Mouse (Mus musculus): ENCODE measurements around the gene 1700025C18Rik. TPM values are rescaled to one million over a fixed set of nuclear protein-coding genes. Genes with fewer than 3 reads are reported as not detected.

1700025C18Rik gene
- polyA plus RNA-seq (2014; fragmentation: Nextera tagmentation; extraction: Ambion mirVana) = not detected in 2 replicates

GRCm38 (mm10) chr2:165090650-165091049 is at the start of gene 1700025C18Rik:
Gene 1700025C18Rik (minus strand): TSS chr2:165090750.
- peaks cover 37% of the 10 kb centered on the region for H3K27me3 ChIP-seq (ENCODE audit: control insufficient read depth, insufficient read depth, low read length)
- no peaks in the 10 kb centered on the region for H3K36me3 ChIP-seq (ENCODE audit: control insufficient read depth, insufficient read depth, low read length)
- WGBS = 63% methylated on average over 2 of the region's 2 CpGs
- H3K4me1 ChIP-seq (ENCODE audit: control insufficient read depth in 2 of 2, insufficient read depth in 2 of 2, low read length in 2 of 2) = no peaks in the 10 kb centered on the region
- no peak within 1 kb of the TSS for H3K27ac ChIP-seq (replicated peaks in 1 of 2; ENCODE audit: control insufficient read depth in 1 of 2, insufficient read depth in 1 of 2, low read depth in 2 of 2, low read length in 2 of 2)
- H3K9me3 ChIP-seq (ENCODE audit: control insufficient read depth, low read length) = no peaks in the 10 kb centered on the region
- no peak within 1 kb of the TSS for H3K9ac ChIP-seq (ENCODE audit: low read length)
- H3K4me2 ChIP-seq (ENCODE audit: low read length) = no peak within 1 kb of the TSS
- ATAC-seq (ENCODE audit: insufficient number of reproducible peaks, insufficient read depth, low FRiP score, low read depth) = no peak
- no peak within 1 kb of the TSS for H3K4me3 ChIP-seq (ENCODE audit: control insufficient read depth in 1 of 2, insufficient read depth in 1 of 2, low read depth in 1 of 2, low read length in 2 of 2)

DNA sequence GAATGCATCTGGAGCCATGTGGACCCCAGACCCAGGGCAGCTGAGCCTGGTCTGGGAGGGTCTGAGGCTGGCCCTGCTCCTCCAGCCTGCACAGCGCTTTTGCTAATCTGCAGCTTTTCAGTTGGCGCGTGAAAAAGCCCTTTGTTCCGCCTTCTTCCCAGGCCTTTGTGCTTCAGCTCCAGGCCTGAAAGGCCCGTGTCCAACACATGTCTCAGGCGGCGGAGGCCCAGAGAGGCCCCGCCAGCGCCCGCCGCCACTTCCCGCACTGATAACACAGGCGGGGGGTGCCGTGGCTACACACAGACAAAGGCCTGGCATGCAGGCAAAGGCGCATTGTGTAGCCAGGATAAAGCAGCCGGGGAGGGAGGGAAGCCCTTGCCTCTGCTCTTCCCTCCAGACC is 45.5 kb upstream of the 1700025C18Rik start:
- Histone ChIP-seq H3K36me3 (ENCODE audit: control insufficient read depth, insufficient read depth, low read length) (no peaks in the 10 kb centered on the region), H3K4me3 (ENCODE audit: control insufficient read depth in 1 of 2, insufficient read depth in 1 of 2, low read depth in 1 of 2, low read length in 2 of 2) (no peak overlapping the region), H3K4me2 (ENCODE audit: low read length) (no peak overlapping the region), H3K9me3 (ENCODE audit: control insufficient read depth, low read length) (no peaks in the 10 kb centered on the region), H3K4me1 (ENCODE audit: control insufficient read depth in 2 of 2, insufficient read depth in 2 of 2, low read length in 2 of 2) (peaks cover 20 to 24% of the 10 kb centered on the region in 2 experiments), H3K9ac (ENCODE audit: low read length) (no peak overlapping the region), H3K27me3 (ENCODE audit: control insufficient read depth, insufficient read depth, low read length) (peaks cover 49% of the 10 kb centered on the region), H3K27ac (replicated peaks in 1 of 2; ENCODE audit: control insufficient read depth in 1 of 2, insufficient read depth in 1 of 2, low read depth in 2 of 2, low read length in 2 of 2) (no peak overlapping the region)
- ATAC-seq (ENCODE audit: insufficient number of reproducible peaks, insufficient read depth, low FRiP score, low read depth) = no peak
- WGBS = 10% methylated on average over 16 of the region's 16 CpGs

GRCm38 (mm10) chr2:165133566-165133965 is 43.0 kb upstream of the 1700025C18Rik start:
- Histone ChIP-seq H3K4me1 (ENCODE audit: control insufficient read depth in 2 of 2, insufficient read depth in 2 of 2, low read length in 2 of 2) (peaks cover 4 to 14% of the 10 kb centered on the region in 2 experiments; a peak in 3 of 4 replicates), H3K9me3 (ENCODE audit: control insufficient read depth, low read length) (no peaks in the 10 kb centered on the region), H3K27ac (replicated peaks in 1 of 2; ENCODE audit: control insufficient read depth in 1 of 2, insufficient read depth in 1 of 2, low read depth in 2 of 2, low read length in 2 of 2) (no peak overlapping the region), H3K27me3 (ENCODE audit: control insufficient read depth, insufficient read depth, low read length) (peaks cover 57% of the 10 kb centered on the region), H3K36me3 (ENCODE audit: control insufficient read depth, insufficient read depth, low read length) (no peaks in the 10 kb centered on the region), H3K4me2 (ENCODE audit: low read length) (peak overlapping the region; percentile 47), H3K4me3 (ENCODE audit: control insufficient read depth in 1 of 2, insufficient read depth in 1 of 2, low read depth in 1 of 2, low read length in 2 of 2) (0 out of 4 replicates have a peak overlapping the region, but pooled peaks of 1 of the 2 experiments have one; percentile 5), H3K9ac (ENCODE audit: low read length) (no peak overlapping the region)
- no peak for ATAC-seq (ENCODE audit: insufficient number of reproducible peaks, insufficient read depth, low FRiP score, low read depth)
- 2% methylated on average over 15 of the region's 15 CpGs for WGBS

DNA sequence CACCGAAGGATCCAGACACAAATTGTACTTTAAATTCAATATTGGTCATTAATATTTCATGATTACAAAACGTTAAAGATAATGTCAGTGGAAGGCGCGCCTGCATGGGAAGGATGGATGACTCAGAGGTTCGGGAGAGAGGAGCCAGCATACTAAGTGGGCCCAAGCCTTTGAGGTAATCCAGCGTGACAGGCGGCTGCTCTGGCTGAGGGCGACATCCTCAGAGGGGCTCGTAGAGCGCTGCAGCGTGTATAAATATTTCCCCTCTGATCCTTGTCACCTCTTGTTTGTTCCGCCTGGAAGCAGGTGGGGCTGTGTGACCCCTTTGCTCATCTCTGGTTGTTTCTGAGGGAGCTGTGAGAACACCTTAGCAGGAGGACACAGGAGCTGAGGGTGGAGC is 40.9 kb upstream of the 1700025C18Rik start:
- H3K4me3 ChIP-seq (ENCODE audit: control insufficient read depth in 1 of 2, insufficient read depth in 1 of 2, low read depth in 1 of 2, low read length in 2 of 2) = no peak overlapping the region
- H3K27ac ChIP-seq (replicated peaks in 1 of 2; ENCODE audit: control insufficient read depth in 1 of 2, insufficient read depth in 1 of 2, low read depth in 2 of 2, low read length in 2 of 2) = no peak overlapping the region
- WGBS = 42% methylated on average over 12 of the region's 12 CpGs
- no peaks in the 10 kb centered on the region for H3K36me3 ChIP-seq (ENCODE audit: control insufficient read depth, insufficient read depth, low read length)
- peaks cover under 1 to 11% of the 10 kb centered on the region in 2 experiments; a peak in 2 of 4 replicates for H3K4me1 ChIP-seq (ENCODE audit: control insufficient read depth in 2 of 2, insufficient read depth in 2 of 2, low read length in 2 of 2)
- no peaks in the 10 kb centered on the region for H3K9me3 ChIP-seq (ENCODE audit: control insufficient read depth, low read length)
- H3K9ac ChIP-seq (ENCODE audit: low read length) = no peak overlapping the region
- ATAC-seq (ENCODE audit: insufficient number of reproducible peaks, insufficient read depth, low FRiP score, low read depth) = no peak
- no peak overlapping the region for H3K4me2 ChIP-seq (ENCODE audit: low read length)
- H3K27me3 ChIP-seq (ENCODE audit: control insufficient read depth, insufficient read depth, low read length) = peaks cover 59% of the 10 kb centered on the region

- no peaks in the 10 kb centered on the region for H3K36me3 ChIP-seq (ENCODE audit: control insufficient read depth, insufficient read depth, low read length)
- H3K27me3 ChIP-seq (ENCODE audit: control insufficient read depth, insufficient read depth, low read length) = peaks cover 59% of the 10 kb centered on the region
- peaks cover 0 to 6% of the 10 kb centered on the region in 2 experiments; a peak in 1 of 4 replicates for H3K4me1 ChIP-seq (ENCODE audit: control insufficient read depth in 2 of 2, insufficient read depth in 2 of 2, low read length in 2 of 2)
- H3K9me3 ChIP-seq (ENCODE audit: control insufficient read depth, low read length) = no peaks in the 10 kb centered on the region
- ATAC-seq (ENCODE audit: insufficient number of reproducible peaks, insufficient read depth, low FRiP score, low read depth) = no peak
- H3K9ac ChIP-seq (ENCODE audit: low read length) = no peak overlapping the region
- H3K4me3 ChIP-seq (ENCODE audit: control insufficient read depth in 1 of 2, insufficient read depth in 1 of 2, low read depth in 1 of 2, low read length in 2 of 2) = no peak overlapping the region
- no peak overlapping the region for H3K4me2 ChIP-seq (ENCODE audit: low read length)
- 49% methylated on average over 4 of the region's 4 CpGs for WGBS
- H3K27ac ChIP-seq (replicated peaks in 1 of 2; ENCODE audit: control insufficient read depth in 1 of 2, insufficient read depth in 1 of 2, low read depth in 2 of 2, low read length in 2 of 2) = no peak overlapping the region
Observed at GRCm38 (mm10) chr2:165129189-165129588, 38.6 kb upstream of the 1700025C18Rik start.

DNA sequence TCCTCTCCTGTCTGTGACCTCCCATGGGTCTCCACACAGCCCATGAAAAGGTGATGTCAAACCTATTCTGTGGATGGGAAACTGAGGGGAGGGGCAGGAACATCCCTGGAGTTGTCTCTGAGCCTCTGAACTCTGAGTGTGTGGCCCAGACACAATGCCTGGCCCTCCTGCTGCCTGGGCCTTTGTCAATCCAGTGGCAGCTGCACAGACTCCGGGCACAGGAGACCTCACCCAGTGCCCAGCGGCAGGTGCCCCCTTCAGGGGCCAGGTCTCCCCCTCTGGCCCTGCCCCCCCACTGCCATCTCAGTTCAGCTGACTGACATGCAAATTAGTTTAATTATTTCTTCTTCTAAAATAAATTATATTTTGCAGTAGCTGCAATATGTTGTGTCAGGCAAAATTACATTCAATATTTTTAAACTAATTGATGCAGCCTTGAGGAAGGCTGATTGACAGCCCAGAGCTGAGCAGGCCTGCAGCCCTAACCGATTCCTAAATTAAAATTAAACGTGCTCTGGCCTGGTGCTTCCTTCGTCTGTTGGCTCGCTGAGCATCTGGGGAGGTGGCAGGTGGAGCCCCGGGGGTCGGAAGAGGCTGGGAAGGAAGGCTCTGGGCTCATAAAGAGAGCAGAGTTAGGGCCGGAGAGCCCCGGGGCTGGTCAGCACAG is 36.5 kb upstream of the 1700025C18Rik start:
- WGBS = 49% methylated on average over 10 of the region's 10 CpGs
- no peak for ATAC-seq (ENCODE audit: insufficient number of reproducible peaks, insufficient read depth, low FRiP score, low read depth)
- H3K9me3 ChIP-seq (ENCODE audit: control insufficient read depth, low read length) = no peaks in the 10 kb centered on the region
- no peaks in the 10 kb centered on the region for H3K4me1 ChIP-seq (ENCODE audit: control insufficient read depth in 2 of 2, insufficient read depth in 2 of 2, low read length in 2 of 2)
- H3K36me3 ChIP-seq (ENCODE audit: control insufficient read depth, insufficient read depth, low read length) = no peaks in the 10 kb centered on the region
- no peak overlapping the region for H3K4me2 ChIP-seq (ENCODE audit: low read length)
- peaks cover 41% of the 10 kb centered on the region for H3K27me3 ChIP-seq (ENCODE audit: control insufficient read depth, insufficient read depth, low read length)
- no peak overlapping the region for H3K9ac ChIP-seq (ENCODE audit: low read length)
- no peak overlapping the region for H3K27ac ChIP-seq (replicated peaks in 1 of 2; ENCODE audit: control insufficient read depth in 1 of 2, insufficient read depth in 1 of 2, low read depth in 2 of 2, low read length in 2 of 2)
- H3K4me3 ChIP-seq (ENCODE audit: control insufficient read depth in 1 of 2, insufficient read depth in 1 of 2, low read depth in 1 of 2, low read length in 2 of 2) = no peak overlapping the region

- Histone ChIP-seq H3K4me2 (ENCODE audit: low read length) (no peak overlapping the region), H3K27ac (replicated peaks in 1 of 2; ENCODE audit: control insufficient read depth in 1 of 2, insufficient read depth in 1 of 2, low read depth in 2 of 2, low read length in 2 of 2) (no peak overlapping the region), H3K4me1 (ENCODE audit: control insufficient read depth in 2 of 2, insufficient read depth in 2 of 2, low read length in 2 of 2) (no peaks in the 10 kb centered on the region), H3K9me3 (ENCODE audit: control insufficient read depth, low read length) (no peaks in the 10 kb centered on the region), H3K36me3 (ENCODE audit: control insufficient read depth, insufficient read depth, low read length) (no peaks in the 10 kb centered on the region), H3K9ac (ENCODE audit: low read length) (no peak overlapping the region), H3K4me3 (ENCODE audit: control insufficient read depth in 1 of 2, insufficient read depth in 1 of 2, low read depth in 1 of 2, low read length in 2 of 2) (no peak overlapping the region), H3K27me3 (ENCODE audit: control insufficient read depth, insufficient read depth, low read length) (peaks cover 61% of the 10 kb centered on the region)
- no peak for ATAC-seq (ENCODE audit: insufficient number of reproducible peaks, insufficient read depth, low FRiP score, low read depth)
- 32% methylated on average over 10 of the region's 10 CpGs for WGBS
Observed at GRCm38 (mm10) chr2:165121206-165121840, 30.8 kb upstream of the 1700025C18Rik start.
